Mouse (Mus musculus): ENCODE results near the gene Ssbp2.

- TF ChIP-seq JUND (IDR thresholded peaks at IDR 0.05; ENCODE audit: low read depth, low read length) (no peak), ZC3H11A (IDR thresholded peaks at IDR 0.05; ENCODE audit: low read depth, low read length) (no peak), SIN3A (IDR thresholded peaks at IDR 0.05; ENCODE audit: low read length) (no peak), MXI1 (IDR thresholded peaks at IDR 0.05; ENCODE audit: low read depth, low read length) (no peak), CTCF (IDR thresholded peaks at IDR 0.05 in 2 of 3, conservative IDR thresholded peaks at IDR 0.05 in 1 of 3; ENCODE audit: control insufficient read depth in 1 of 3, insufficient read depth in 1 of 3, low read depth in 2 of 3, low read length in 3 of 3, poor library complexity in 1 of 3, severe bottlenecking in 1 of 3) (no peak), POLR2A (IDR thresholded peaks at IDR 0.05; ENCODE audit: control insufficient read depth in 1 of 2, insufficient read depth in 1 of 2, low read depth in 1 of 2, low read length in 2 of 2, poor library complexity in 1 of 2) (no peak), NRF1 (IDR thresholded peaks at IDR 0.05; ENCODE audit: insufficient read depth, low read depth, low read length, poor library complexity, severe bottlenecking) (no peak), USF1 (IDR thresholded peaks at IDR 0.05; ENCODE audit: low read depth, low read length) (no peak), TBP (IDR thresholded peaks at IDR 0.05; ENCODE audit: low read depth, low read length) (no peak), ZNF384 (IDR thresholded peaks at IDR 0.05; ENCODE audit: low read depth, low read length) (no peak), ELF1 (IDR thresholded peaks at IDR 0.05; ENCODE audit: low read depth, low read length) (no peak), KAT2A (conservative IDR thresholded peaks at IDR 0.05; ENCODE audit: low read depth, low read length) (no peak)
These were observed 32.0 kb downstream of the Ssbp2 start for GRCm38 (mm10) chr13:91492133-91492532.

All from MEL (cell line).